Mouse (Mus musculus) forebrain, postnatal 0 days (tissue): Measurements from ENCODE around the gene Tmed1. TPM values are rescaled to one million over a fixed set of nuclear protein-coding genes. Genes with fewer than 3 reads are reported as not detected.
A peak's percentile ranks its signal among the peaks of the same experiment; 100 is the strongest.

Source experiments
- ATAC-seq: fragments of 200-750 bp; cut with Nextera tagmentation; 2 replicates; pipeline ENCODE4 v1.8.0; 2017; ENCODE audit warnings: mild to moderate bottlenecking, moderate library complexity
- DNase-seq: peaks from one replicate; pipeline ENCODE4 v3.0.0-alpha.2; 2015
- H3K27ac ChIP-seq: fragments of 300-500 bp; sonication (generic); 2 replicates; pipeline ENCODE4 v1.5.1; 2014; ENCODE audit warnings: low read depth, mild to moderate bottlenecking, antibody characterized with exemption, low read length, moderate library complexity, mixed read lengths
- H3K27me3 ChIP-seq: fragments of 300-500 bp; sonication (generic); 2 replicates; pipeline ENCODE4 v1.6.1; 2014; ENCODE audit warnings: mild to moderate bottlenecking, low read length, mixed read lengths; ENCODE audit not compliant: insufficient read depth
- H3K36me3 ChIP-seq: fragments of 300-500 bp; sonication (generic); 2 replicates; pipeline ENCODE4 v1.6.1; 2014; ENCODE audit warnings: mild to moderate bottlenecking, moderate library complexity; ENCODE audit not compliant: insufficient read depth
- H3K4me1 ChIP-seq: fragments of 300-500 bp; sonication (generic); 2 replicates; pipeline ENCODE4 v1.6.1; 2014; ENCODE audit warnings: antibody characterized with exemption; ENCODE audit not compliant: insufficient read depth
- H3K4me2 ChIP-seq: fragments of 300-500 bp; sonication (generic); 2 replicates; pipeline ENCODE4 v1.6.1; 2014; ENCODE audit warnings: low read depth, mild to moderate bottlenecking, moderate library complexity
- H3K4me3 ChIP-seq: fragments of 300-500 bp; sonication (generic); 2 replicates; pipeline ENCODE4 v1.5.1; 2014; ENCODE audit warnings: low read depth, low read length, mixed read lengths
- H3K9ac ChIP-seq: fragments of 300-500 bp; sonication (generic); 2 replicates; pipeline ENCODE4 v1.6.1; 2014; ENCODE audit warnings: mild to moderate bottlenecking
- H3K9me3 ChIP-seq: fragments of 300-500 bp; sonication (generic); 2 replicates; pipeline ENCODE4 v1.6.1; 2016; ENCODE audit warnings: low read length
- CTCF ChIP-seq: sonication (generic); IDR thresholded peaks from 2 replicates; pipeline ENCODE4 v1.5.1; 2016; ENCODE audit warnings: antibody characterized with exemption, control low read depth, low read depth
- WGBS: fragments of 180-500 bp; shearing (Covaris S2); extraction: QIAGEN DNeasy Blood & Tissue Kit; methylation state at CpG from one replicate; pipeline ENCODE4 v1.1.7; 2014; 5-methylcytosine and 5-hydroxymethylcytosine counted together
- polyA plus RNA-seq: library from polyadenylated mRNA; unstranded; fragments of >200 nt; fragmentation: Nextera tagmentation; extraction: Ambion mirVana; gene quantifications from 2 replicates; pipeline ENCODE4 v1.2.1, GENCODE M21; 2015
- total RNA-seq: library from RNA; depleted of rRNA; stranded (reverse); fragments of >200 nt; gene quantifications from 2 replicates; pipeline ENCODE4 v1.2.3, GENCODE M21; 2014; rRNA removed

Tmed1 gene
- total RNA-seq (44.2 and 45.1 TPM in 2 replicates), polyA plus RNA-seq (51.9 and 52.8 TPM in 2 replicates)

GRCm38 (mm10) chr9:21509772-21510688, at the start of gene Tmed1:
Gene Tmed1 (minus strand): TSS chr9:21510252.
- Histone ChIP-seq H3K9me3 (no peaks in the 10 kb centered on the region), H3K36me3 (peaks cover 36% of the 10 kb centered on the region), H3K9ac (peak within 1 kb of the TSS; percentile 71), H3K4me1 (peaks cover 5% of the 10 kb centered on the region), H3K4me3 (peak within 1 kb of the TSS; percentile 71), H3K27ac (peak within 1 kb of the TSS; percentile 92), H3K27me3 (no peaks in the 10 kb centered on the region), H3K4me2 (peak within 1 kb of the TSS; percentile 71)
- no peak for TF ChIP-seq CTCF
- DNase-seq (peak; percentile 97), ATAC-seq (peak; percentile 96)
- WGBS: 2% methylated on average over 44 of the region's 44 CpGs

- DNase-seq (no peak), ATAC-seq (no peak)
- Histone ChIP-seq H3K9ac (no peak overlapping the region), H3K27ac (no peak overlapping the region), H3K4me1 (no peaks in the 10 kb centered on the region), H3K4me3 (no peak overlapping the region), H3K27me3 (no peaks in the 10 kb centered on the region), H3K36me3 (peaks cover 3% of the 10 kb centered on the region; the same call in 1 of the 2 replicates), H3K4me2 (no peak overlapping the region), H3K9me3 (no peaks in the 10 kb centered on the region)
- 94% methylated on average over 3 of the region's 3 CpGs for WGBS
- no peak for TF ChIP-seq CTCF
Measured at GRCm38 (mm10) chr9:21559151-21559550, 49.1 kb upstream of the Tmed1 start.

GRCm38 (mm10) chr9:21558366-21558765, 48.3 kb upstream of the Tmed1 start:
- 72% methylated on average over 4 of the region's 4 CpGs for WGBS
- TF ChIP-seq CTCF: no peak

GRCm38 (mm10) chr9:21557556-21557955, 47.5 kb upstream of the Tmed1 start:
- no peak for DNase-seq
- ATAC-seq: no peak
- WGBS: 97% methylated on average over 2 of the region's 2 CpGs
- no peak overlapping the region for H3K4me2 ChIP-seq
- H3K36me3 ChIP-seq: peaks cover 4% of the 10 kb centered on the region; the same call in 1 of the 2 replicates
- no peaks in the 10 kb centered on the region for H3K9me3 ChIP-seq
- H3K9ac ChIP-seq: no peak overlapping the region
- H3K4me1 ChIP-seq: no peaks in the 10 kb centered on the region
- H3K27me3 ChIP-seq: no peaks in the 10 kb centered on the region
- no peak for TF ChIP-seq CTCF
- no peak overlapping the region for H3K27ac ChIP-seq
- H3K4me3 ChIP-seq: no peak overlapping the region

More at GRCm38 (mm10) chr9:21558366-21558765, 48.3 kb upstream of the Tmed1 start:
- Histone ChIP-seq H3K4me3 (no peak overlapping the region), H3K9me3 (no peaks in the 10 kb centered on the region), H3K27me3 (no peaks in the 10 kb centered on the region), H3K9ac (no peak overlapping the region), H3K27ac (no peak overlapping the region), H3K36me3 (peaks cover 4% of the 10 kb centered on the region; the same call in 1 of the 2 replicates), H3K4me1 (no peaks in the 10 kb centered on the region), H3K4me2 (no peak overlapping the region)
- DNase-seq: no peak
- ATAC-seq: no peak

- H3K36me3 ChIP-seq: peaks cover 4% of the 10 kb centered on the region; the same call in 1 of the 2 replicates
- TF ChIP-seq CTCF: no peak
- no peak overlapping the region for H3K4me2 ChIP-seq
- H3K9ac ChIP-seq: no peak overlapping the region
- H3K4me3 ChIP-seq: no peak overlapping the region
- H3K4me1 ChIP-seq: no peaks in the 10 kb centered on the region
- ATAC-seq (0 out of 2 replicates have a peak, but pooled peaks have one; percentile 14), DNase-seq (no peak)
- H3K27ac ChIP-seq: no peak overlapping the region
- no peaks in the 10 kb centered on the region for H3K9me3 ChIP-seq
- no peaks in the 10 kb centered on the region for H3K27me3 ChIP-seq
- WGBS: 97% methylated on average over 2 of the region's 2 CpGs
Measured at GRCm38 (mm10) chr9:21556996-21557395, 46.9 kb upstream of the Tmed1 start.

GRCm38 (mm10) chr9:21555198-21555742, 45.2 kb upstream of the Tmed1 start:
- Histone ChIP-seq H3K27ac (no peak overlapping the region), H3K36me3 (peaks cover 7% of the 10 kb centered on the region), H3K4me1 (no peaks in the 10 kb centered on the region), H3K27me3 (no peaks in the 10 kb centered on the region), H3K4me3 (no peak overlapping the region), H3K9ac (no peak overlapping the region), H3K4me2 (no peak overlapping the region), H3K9me3 (no peaks in the 10 kb centered on the region)
- ATAC-seq: no peak
- WGBS: 86% methylated on average over 6 of the region's 6 CpGs
- DNase-seq: no peak
- no peak for TF ChIP-seq CTCF
